Mouse (Mus musculus) limb, embryonic 12.5 days (tissue): ENCODE data around the gene Tns1. TPM values are rescaled to one million over a fixed set of nuclear protein-coding genes. Genes with fewer than 3 reads are reported as not detected.

Experiments used
- ATAC-seq: fragments of 200-750 bp; cut with Nextera tagmentation; 2 replicates; pipeline ENCODE4 v1.8.0; 2017; ENCODE audit warnings: low read depth, moderate TSS enrichment; ENCODE audit not compliant: insufficient number of reproducible peaks, insufficient read depth, low FRiP score, low TSS enrichment
- H3K27ac ChIP-seq: fragments of 300-500 bp; sonication (generic); 2 replicates; pipeline ENCODE4 v1.5.1; 2016; ENCODE audit warnings: mild to moderate bottlenecking, moderate library complexity
- H3K27me3 ChIP-seq: fragments of 300-500 bp; sonication (generic); 2 replicates; pipeline ENCODE4 v1.6.1; 2016; ENCODE audit warnings: mild to moderate bottlenecking, moderate library complexity
- H3K36me3 ChIP-seq: fragments of 300-500 bp; sonication (generic); 2 replicates; pipeline ENCODE4 v1.6.1; 2016; ENCODE audit warnings: mild to moderate bottlenecking, moderate library complexity
- H3K4me1 ChIP-seq: fragments of 300-500 bp; sonication (generic); replicated peaks from 2 replicates; pipeline ENCODE4 v1.6.1; 2016
- H3K4me2 ChIP-seq: fragments of 300-500 bp; sonication (generic); 2 replicates; pipeline ENCODE4 v1.6.1; 2016; ENCODE audit warnings: mild to moderate bottlenecking, moderate library complexity
- H3K4me3 ChIP-seq: fragments of 300-500 bp; sonication (generic); replicated peaks from 2 replicates; pipeline ENCODE4 v1.5.1; 2016; ENCODE audit warnings: mild to moderate bottlenecking
- H3K9ac ChIP-seq: fragments of 300-500 bp; sonication (generic); replicated peaks from 2 replicates; pipeline ENCODE4 v1.6.1; 2016; ENCODE audit warnings: mild to moderate bottlenecking, moderate library complexity
- H3K9me3 ChIP-seq: fragments of 300-500 bp; sonication (generic); 2 replicates; pipeline ENCODE4 v1.6.1; 2016; ENCODE audit warnings: mild to moderate bottlenecking, moderate library complexity
- WGBS: fragments of 180-500 bp; shearing (Covaris S2); methylation state at CpG from one replicate; pipeline ENCODE4 v1.1.7; 2016; 5-methylcytosine and 5-hydroxymethylcytosine counted together
- polyA plus RNA-seq: library from polyadenylated mRNA; unstranded; fragments of >200 nt; fragmentation: Nextera tagmentation; extraction: Ambion mirVana; gene quantifications from 2 replicates; pipeline ENCODE4 v1.2.1, GENCODE M21; 2016

The Tns1 gene
- polyA plus RNA-seq, 1 experiment from 2014 or later: 36.7 TPM

DNA sequence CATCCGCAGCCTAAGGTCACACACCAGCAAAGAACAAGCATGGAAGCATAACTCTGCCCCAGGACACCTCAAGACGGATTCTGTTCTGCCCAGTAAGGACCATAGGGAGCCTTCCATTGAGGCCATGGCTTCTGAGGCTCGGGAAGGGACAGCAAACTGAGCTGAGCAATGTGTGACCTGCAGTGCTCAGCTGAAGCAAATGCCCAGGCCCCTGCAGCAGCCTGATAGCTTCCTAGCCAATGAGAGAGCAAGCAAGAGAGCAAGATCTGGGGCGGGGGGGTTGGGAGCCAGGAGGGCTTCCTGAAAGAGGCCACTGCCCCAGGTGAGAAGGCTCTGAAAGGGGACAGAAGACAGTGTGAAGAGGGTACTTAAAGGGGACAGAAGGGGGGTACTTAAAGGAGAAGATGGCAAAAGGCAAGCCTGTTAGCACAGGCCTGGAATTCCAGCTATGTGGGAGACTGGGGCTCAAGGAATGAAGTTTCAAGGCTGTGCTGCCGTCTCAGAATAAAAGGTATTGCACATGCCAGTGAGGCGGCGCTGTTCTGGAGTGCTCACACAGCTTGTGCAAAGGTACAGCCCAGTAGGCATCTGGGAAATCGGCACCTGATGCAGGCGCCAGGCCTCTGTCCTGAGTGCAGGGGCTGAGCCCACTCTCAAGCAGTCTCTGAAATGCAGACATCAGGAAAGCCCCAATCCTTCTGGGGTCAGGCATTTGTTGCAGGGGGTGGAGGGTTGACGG, 99.6 kb downstream of the Tns1 start:
- Histone ChIP-seq H3K4me3 (no peak overlapping the region), H3K36me3 (0 out of 2 replicates have a peak, but pooled peaks cover 3% of the 10 kb centered on the region), H3K4me1 (peaks cover 69% of the 10 kb centered on the region), H3K9ac (no peak overlapping the region), H3K27ac (peak overlapping the region; percentile 54), H3K4me2 (no peak overlapping the region), H3K27me3 (no peaks in the 10 kb centered on the region), H3K9me3 (no peaks in the 10 kb centered on the region)
- WGBS: 42% methylated on average over 10 of the region's 10 CpGs
- 0 out of 2 replicates have a peak, but pooled peaks have one; percentile 23 for ATAC-seq

DNA sequence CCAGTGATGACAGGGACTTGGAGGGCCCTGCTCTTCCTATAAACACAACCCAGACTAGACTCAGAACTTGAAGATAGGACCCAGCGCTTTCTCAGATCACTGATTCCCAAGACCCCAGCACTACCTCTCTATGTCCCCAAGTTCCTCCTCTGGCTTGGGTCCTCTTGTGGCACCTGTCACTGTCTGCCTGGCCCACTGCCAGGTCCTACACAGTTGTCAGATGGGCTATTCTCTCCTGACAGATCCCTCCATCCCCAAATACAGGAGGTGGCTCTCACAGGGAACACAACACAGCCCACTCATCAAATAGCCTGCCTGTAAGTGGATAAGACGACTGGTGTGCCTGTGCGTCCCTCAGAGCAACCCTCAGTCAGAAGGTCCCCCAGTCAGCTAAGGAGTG, 101.3 kb downstream of the Tns1 start:
- WGBS: 88% methylated on average over 3 of the region's 3 CpGs
- no peaks in the 10 kb centered on the region for H3K27me3 ChIP-seq
- no peak overlapping the region for H3K4me2 ChIP-seq
- no peak overlapping the region for H3K9ac ChIP-seq
- no peak overlapping the region for H3K4me3 ChIP-seq
- 0 out of 2 replicates have a peak overlapping the region, but pooled peaks have one; percentile 23 for H3K27ac ChIP-seq
- ATAC-seq: no peak
- H3K4me1 ChIP-seq: peaks cover 53% of the 10 kb centered on the region
- no peaks in the 10 kb centered on the region for H3K9me3 ChIP-seq
- H3K36me3 ChIP-seq: 0 out of 2 replicates have a peak, but pooled peaks cover 3% of the 10 kb centered on the region

GRCm38 (mm10) chr1:74022536-74022935, 101.7 kb downstream of the Tns1 start:
- WGBS: 75% methylated on average over 5 of the region's 5 CpGs
- ATAC-seq: no peak

GRCm38 (mm10) chr1:74020235-74020634, 104.0 kb downstream of the Tns1 start:
- no peak for ATAC-seq
- peaks cover 53% of the 10 kb centered on the region for H3K4me1 ChIP-seq
- H3K27ac ChIP-seq: no peak overlapping the region
- no peak overlapping the region for H3K9ac ChIP-seq
- H3K9me3 ChIP-seq: no peaks in the 10 kb centered on the region
- H3K4me2 ChIP-seq: no peak overlapping the region
- H3K36me3 ChIP-seq: 0 out of 2 replicates have a peak, but pooled peaks cover 3% of the 10 kb centered on the region
- H3K27me3 ChIP-seq: no peaks in the 10 kb centered on the region
- WGBS: 77% methylated on average over 6 of the region's 6 CpGs
- no peak overlapping the region for H3K4me3 ChIP-seq

More at GRCm38 (mm10) chr1:74022536-74022935, 101.7 kb downstream of the Tns1 start:
- no peak overlapping the region for H3K4me2 ChIP-seq
- no peak overlapping the region for H3K9ac ChIP-seq
- H3K9me3 ChIP-seq: no peaks in the 10 kb centered on the region
- 0 out of 2 replicates have a peak, but pooled peaks cover 3% of the 10 kb centered on the region for H3K36me3 ChIP-seq
- peaks cover 53% of the 10 kb centered on the region for H3K4me1 ChIP-seq
- H3K27ac ChIP-seq: no peak overlapping the region
- no peaks in the 10 kb centered on the region for H3K27me3 ChIP-seq
- H3K4me3 ChIP-seq: no peak overlapping the region

- Histone ChIP-seq H3K36me3 (peaks cover 14% of the 10 kb centered on the region; the same call in 1 of the 2 replicates), H3K27me3 (no peaks in the 10 kb centered on the region), H3K4me3 (no peak overlapping the region), H3K27ac (no peak overlapping the region), H3K9me3 (no peaks in the 10 kb centered on the region), H3K4me2 (no peak overlapping the region), H3K9ac (no peak overlapping the region), H3K4me1 (peaks cover 40% of the 10 kb centered on the region)
- WGBS: 69% methylated on average over 9 of the region's 9 CpGs
- ATAC-seq: no peak
Observed at GRCm38 (mm10) chr1:74017399-74018172, 106.7 kb downstream of the Tns1 start.

DNA sequence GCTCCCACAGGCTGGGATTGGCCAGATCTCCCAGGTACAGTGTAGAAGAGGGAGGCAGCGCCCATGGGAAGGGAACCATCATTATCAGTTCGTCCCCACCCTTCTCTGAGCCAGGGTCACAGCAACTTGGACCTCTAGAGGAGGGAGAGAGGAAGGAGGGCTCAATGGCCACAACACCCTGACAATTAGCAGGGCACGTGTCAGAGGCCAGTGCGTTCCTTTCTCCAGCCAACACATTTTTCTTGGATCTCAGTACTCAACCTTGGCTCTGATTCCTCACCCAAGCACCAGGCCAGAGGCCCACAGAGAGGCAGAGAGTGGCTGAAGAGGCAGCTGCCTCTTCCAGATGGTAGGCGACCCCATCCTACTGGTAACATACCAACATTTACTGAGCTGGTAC, 107.6 kb downstream of the Tns1 start:
- H3K4me2 ChIP-seq: no peak overlapping the region
- peaks cover 21% of the 10 kb centered on the region; the same call in 1 of the 2 replicates for H3K36me3 ChIP-seq
- no peaks in the 10 kb centered on the region for H3K27me3 ChIP-seq
- H3K4me1 ChIP-seq: peaks cover 37% of the 10 kb centered on the region
- no peak overlapping the region for H3K4me3 ChIP-seq
- H3K27ac ChIP-seq: peak overlapping the region; percentile 78
- H3K9me3 ChIP-seq: no peaks in the 10 kb centered on the region
- no peak overlapping the region for H3K9ac ChIP-seq
- 81% methylated on average over 5 of the region's 5 CpGs for WGBS
- ATAC-seq: no peak

DNA sequence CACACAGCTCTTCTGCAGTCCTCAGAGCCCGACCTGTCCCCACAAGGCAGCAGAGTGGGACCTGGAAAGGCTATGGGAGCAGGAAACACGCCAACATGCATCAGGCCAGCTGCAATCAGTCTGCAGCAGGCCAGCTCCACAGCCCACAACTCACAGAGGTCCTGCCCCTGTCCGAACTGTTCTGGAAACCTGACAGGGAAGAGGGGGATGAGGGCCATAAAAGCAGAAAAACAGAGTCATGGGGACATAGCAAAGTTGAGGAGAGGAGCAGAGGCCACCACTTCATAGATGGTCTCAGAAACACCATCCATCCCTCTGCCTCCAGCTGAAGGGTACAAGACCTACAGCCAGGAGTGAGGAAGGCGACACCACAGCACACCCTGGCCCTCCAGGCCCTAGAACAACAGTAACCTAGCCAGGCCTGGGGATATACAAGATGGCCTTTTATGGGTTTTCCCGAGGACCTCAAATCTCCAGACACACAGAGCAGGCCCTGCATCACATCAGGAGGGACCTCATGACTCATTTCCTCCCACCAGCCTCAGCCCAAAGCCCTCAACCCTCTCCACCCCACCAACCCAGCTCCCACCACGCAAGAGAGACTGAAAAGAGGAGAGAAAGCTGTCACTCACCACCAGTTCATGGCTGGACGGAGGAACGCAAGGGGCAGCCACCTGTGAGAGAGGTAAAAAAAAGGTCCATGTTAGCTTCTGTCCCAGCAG, 108.6 kb downstream of the Tns1 start:
- peaks cover 7% of the 10 kb centered on the region for H3K9me3 ChIP-seq
- 43% methylated on average over 8 of the region's 8 CpGs for WGBS
- H3K4me2 ChIP-seq: no peak overlapping the region
- peaks cover 37% of the 10 kb centered on the region for H3K4me1 ChIP-seq
- peak overlapping the region; percentile 78 for H3K27ac ChIP-seq
- 0 out of 2 replicates have a peak overlapping the region, but pooled peaks have one; percentile 18 for H3K9ac ChIP-seq
- H3K27me3 ChIP-seq: no peaks in the 10 kb centered on the region
- H3K36me3 ChIP-seq: peaks cover 27% of the 10 kb centered on the region
- no peak overlapping the region for H3K4me3 ChIP-seq
- ATAC-seq: no peak

- WGBS: 39% methylated on average over 10 of the region's 14 CpGs
- peaks cover 29% of the 10 kb centered on the region for H3K36me3 ChIP-seq
Observed at GRCm38 (mm10) chr1:74014538-74015327, 109.5 kb downstream of the Tns1 start.

DNA sequence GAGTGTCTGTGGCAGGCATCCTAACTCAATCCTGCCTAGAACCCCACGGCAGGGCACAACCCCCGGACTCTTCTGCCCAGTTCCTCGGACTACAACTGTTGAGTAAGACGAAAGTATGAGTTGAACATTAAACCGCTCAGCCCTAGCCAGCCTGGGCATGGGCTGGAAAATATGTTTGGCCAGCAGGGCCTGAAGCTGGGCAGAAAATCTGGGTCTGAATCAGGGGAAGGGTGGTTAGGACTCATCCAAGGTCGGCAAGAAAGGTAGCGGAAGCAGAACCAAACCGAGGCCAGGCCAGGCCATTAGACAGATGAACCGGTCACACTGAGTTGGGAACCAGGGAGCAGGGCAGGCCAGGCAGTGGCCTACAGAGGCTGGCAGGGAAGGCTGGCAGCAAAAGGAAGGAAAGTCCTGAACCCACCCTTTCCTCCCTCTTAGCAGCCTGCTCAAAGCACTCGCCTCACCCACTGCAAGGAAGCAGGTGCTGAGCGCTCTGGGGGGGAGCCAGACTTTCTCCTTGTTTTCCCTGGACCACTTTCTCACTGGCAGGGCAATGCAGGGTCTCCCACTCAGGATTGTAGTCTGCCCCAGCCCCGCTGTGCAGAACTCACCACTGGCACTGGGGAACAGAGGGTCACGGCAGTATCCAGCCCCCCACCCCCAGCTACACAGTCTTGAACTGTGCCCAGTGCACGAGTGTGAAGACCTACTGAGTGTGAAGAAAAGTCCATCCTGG, 110.8 kb downstream of the Tns1 start:
- no peak overlapping the region for H3K9ac ChIP-seq
- peak overlapping the region; percentile 29; the same call in 1 of the 2 replicates for H3K27ac ChIP-seq
- peaks cover 52% of the 10 kb centered on the region for H3K4me1 ChIP-seq
- no peak overlapping the region for H3K4me2 ChIP-seq
- H3K27me3 ChIP-seq: no peaks in the 10 kb centered on the region
- peaks cover 8% of the 10 kb centered on the region for H3K9me3 ChIP-seq
- peaks cover 29% of the 10 kb centered on the region for H3K36me3 ChIP-seq
- no peak for ATAC-seq
- WGBS: 90% methylated on average over 14 of the region's 14 CpGs
- no peak overlapping the region for H3K4me3 ChIP-seq

More at GRCm38 (mm10) chr1:74014538-74015327, 109.5 kb downstream of the Tns1 start:
- no peaks in the 10 kb centered on the region for H3K27me3 ChIP-seq
- H3K4me3 ChIP-seq: no peak overlapping the region
- H3K4me1 ChIP-seq: peaks cover 39% of the 10 kb centered on the region
- peak overlapping the region; percentile 78 for H3K27ac ChIP-seq
- peaks cover 8% of the 10 kb centered on the region for H3K9me3 ChIP-seq
- H3K9ac ChIP-seq: no peak overlapping the region
- H3K4me2 ChIP-seq: no peak overlapping the region
- ATAC-seq: no peak

- Histone ChIP-seq H3K27me3 (no peaks in the 10 kb centered on the region), H3K4me1 (peaks cover 56% of the 10 kb centered on the region)
- 81% methylated on average over 10 of the region's 10 CpGs for WGBS
Observed at GRCm38 (mm10) chr1:74012706-74013105, 111.5 kb downstream of the Tns1 start.

More at GRCm38 (mm10) chr1:74012706-74013105, 111.5 kb downstream of the Tns1 start:
- Histone ChIP-seq H3K4me3 (no peak overlapping the region), H3K36me3 (peaks cover 29% of the 10 kb centered on the region), H3K27ac (no peak overlapping the region), H3K9ac (no peak overlapping the region), H3K9me3 (peaks cover 8% of the 10 kb centered on the region), H3K4me2 (no peak overlapping the region)
- no peak for ATAC-seq
